Mouse (Mus musculus) cerebellum, adult 2 months (tissue): Measurements from ENCODE around the gene Lyg1. TPM values are rescaled to one million over a fixed set of nuclear protein-coding genes. Genes with fewer than 3 reads are reported as not detected.

ENCODE experiments used
- DNase-seq, 2 experiments: peaks; one replicate each; pipeline ENCODE4 v3.0.0; 2021
- H3K27ac ChIP-seq: fragments of 200-500 bp; 2 replicates; pipeline ENCODE4 v1.5.1; 2012; ENCODE audit warnings: low read length, control low read depth, inconsistent platforms; ENCODE audit not compliant: insufficient read depth
- H3K27me3 ChIP-seq: fragments of 200-500 bp; 2 replicates; pipeline ENCODE4 v1.6.1; 2012; ENCODE audit warnings: inconsistent platforms, mild to moderate bottlenecking, low read length, moderate library complexity; ENCODE audit not compliant: control insufficient read depth, insufficient read depth
- H3K4me1 ChIP-seq: fragments of 200-500 bp; 2 replicates; pipeline ENCODE4 v1.6.1; 2011; ENCODE audit warnings: low read length; ENCODE audit not compliant: control insufficient read depth, insufficient read depth
- H3K4me3 ChIP-seq: fragments of 200-500 bp; replicated peaks from 2 replicates; pipeline ENCODE3; 2011; ENCODE audit warnings: mild to moderate bottlenecking, low read depth, low read length, control low read depth; ENCODE audit not compliant: insufficient read depth
- CTCF ChIP-seq: fragments of 200-500 bp; IDR thresholded peaks from 2 replicates; pipeline ENCODE4 v1.5.1; 2011; ENCODE audit warnings: low read depth, mild to moderate bottlenecking, control low read depth, low read length, moderate library complexity, borderline replicate concordance; ENCODE audit not compliant: insufficient read depth
- POLR2A ChIP-seq: fragments of 200-500 bp; IDR thresholded peaks from 2 replicates; pipeline ENCODE4 v1.6.1; 2011; ENCODE audit warnings: low read length, control low read depth, borderline replicate concordance; ENCODE audit not compliant: insufficient read depth
- WGBS: fragments of 180-500 bp; shearing (Covaris S2); methylation state at CpG from one replicate; pipeline ENCODE4 v1.1.7; 2018; 5-methylcytosine and 5-hydroxymethylcytosine counted together
- polyA plus RNA-seq: library from polyadenylated mRNA; depleted of rRNA; stranded (reverse); fragments of >200 nt; gene quantifications from 2 replicates; pipeline ENCODE4 v1.2.3, GENCODE M21; 2012

Gene Lyg1
- polyA plus RNA-seq, 1 experiment = not detected

DNA sequence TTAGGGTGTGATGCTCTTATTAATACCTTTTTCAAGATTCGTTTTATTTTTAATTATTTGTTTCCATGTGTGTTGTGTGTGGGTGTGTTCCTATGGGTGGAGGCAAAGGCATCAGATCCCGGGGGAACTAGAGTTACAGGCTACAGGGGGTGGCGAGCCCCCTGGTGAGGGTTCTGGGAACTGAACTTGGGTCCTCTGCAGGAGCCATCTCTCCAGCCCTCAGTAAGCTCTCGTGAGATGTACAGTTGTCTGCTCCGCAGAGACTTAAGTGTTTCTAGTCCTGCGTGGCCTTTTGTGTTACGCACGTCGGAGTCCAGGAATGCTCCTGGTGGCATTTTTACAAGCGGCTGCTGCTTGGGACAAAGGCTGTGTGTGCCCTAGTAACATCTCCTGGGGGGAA, 8.0 kb upstream of the Lyg1 start:
- 46% methylated on average over 10 of the region's 10 CpGs for WGBS
- no peaks in the 10 kb centered on the region for H3K27me3 ChIP-seq
- no peak overlapping the region for H3K27ac ChIP-seq
- no peak overlapping the region for H3K4me3 ChIP-seq
- no peaks in the 10 kb centered on the region for H3K4me1 ChIP-seq
- DNase-seq = no peak
- TF ChIP-seq POLR2A = no peak
- no peak for TF ChIP-seq CTCF

DNA sequence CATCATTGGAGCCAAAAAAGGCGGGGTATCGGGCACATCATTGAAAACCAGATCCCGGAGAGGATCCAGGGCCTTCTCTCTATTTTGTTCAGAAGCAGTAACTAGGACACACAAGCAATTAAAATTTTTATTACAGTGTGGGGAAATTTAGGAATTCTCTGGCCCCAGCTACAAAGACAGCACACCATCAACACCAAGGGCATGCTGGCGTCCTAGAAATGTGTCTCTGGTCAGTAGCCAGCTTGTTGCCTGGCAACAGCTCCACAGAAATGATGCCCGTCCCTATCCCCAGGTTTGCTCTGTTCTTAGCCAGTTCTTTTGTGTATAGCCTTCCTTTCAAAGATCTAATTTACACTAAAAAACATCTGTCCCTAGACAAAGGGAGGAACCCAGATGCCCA, 1.9 kb upstream of the Lyg1 start:
- DNase-seq = peak; percentile 15 to 41
- WGBS = 15% methylated on average over 5 of the region's 5 CpGs
- H3K27ac ChIP-seq = no peak overlapping the region
- no peak overlapping the region for H3K4me3 ChIP-seq
- no peaks in the 10 kb centered on the region for H3K27me3 ChIP-seq
- TF ChIP-seq POLR2A = no peak
- no peak for TF ChIP-seq CTCF
- no peaks in the 10 kb centered on the region for H3K4me1 ChIP-seq

DNA sequence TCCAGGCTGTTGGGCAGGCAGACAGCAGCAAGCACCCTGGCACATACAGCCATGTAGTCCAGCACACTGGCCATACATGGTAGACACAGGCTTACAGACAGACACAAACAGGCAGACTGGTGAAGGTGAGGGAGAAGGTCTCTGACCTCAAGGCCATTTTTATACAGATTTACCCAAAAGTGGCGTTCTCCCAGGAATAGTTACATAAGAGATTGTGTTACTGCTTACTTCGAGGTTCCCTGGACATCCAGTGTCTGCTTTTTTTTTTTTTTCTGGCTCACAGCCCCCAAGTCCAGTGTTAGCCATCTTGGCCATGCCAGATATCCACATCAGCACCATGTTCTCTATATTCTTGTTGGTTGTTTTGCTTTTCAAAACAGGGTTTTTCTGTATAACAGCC, 957 bp upstream of the Lyg1 start:
- TF ChIP-seq CTCF (no peak), POLR2A (no peak)
- no peaks in the 10 kb centered on the region for H3K27me3 ChIP-seq
- no peak overlapping the region for H3K27ac ChIP-seq
- H3K4me1 ChIP-seq = no peaks in the 10 kb centered on the region
- H3K4me3 ChIP-seq = no peak overlapping the region
- DNase-seq = no peak
- WGBS = 75% methylated on average over 2 of the region's 2 CpGs

DNA sequence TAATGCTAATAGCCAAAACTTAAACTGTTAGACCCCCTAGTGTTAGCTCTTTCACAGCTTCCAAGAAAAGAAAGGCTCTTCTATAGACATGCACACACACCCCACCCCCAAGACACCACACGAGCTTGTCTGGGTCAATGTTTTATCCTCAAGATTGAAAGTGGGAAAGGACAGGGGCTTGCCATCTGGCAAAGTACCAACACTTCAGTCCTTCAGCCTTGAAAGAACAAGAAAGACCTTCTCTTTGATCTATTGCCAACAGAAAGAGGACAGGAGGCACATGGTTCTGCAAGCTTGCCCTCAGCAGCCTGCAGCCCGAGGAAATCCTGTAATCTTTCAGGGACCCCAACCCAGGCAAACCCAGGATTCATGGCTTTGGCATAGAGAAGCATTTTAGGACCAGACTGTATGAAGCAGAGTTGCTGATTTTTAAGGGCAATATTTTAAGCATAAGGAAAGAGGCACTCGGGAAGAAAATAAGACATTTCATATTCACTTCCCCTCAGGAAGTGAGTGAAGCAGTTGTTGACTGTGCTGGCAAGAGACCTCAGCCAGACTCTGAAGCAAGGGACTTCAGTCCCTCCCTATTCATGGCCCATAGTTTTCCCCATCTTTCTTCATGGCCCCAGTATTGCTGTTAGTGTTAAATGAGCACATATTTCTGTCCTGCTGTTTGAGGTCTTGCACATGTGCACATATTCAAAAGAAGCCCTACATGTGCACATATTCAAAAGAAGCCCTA, 698 bp downstream of the Lyg1 start:
- Histone ChIP-seq H3K4me3 (no peak overlapping the region), H3K27me3 (no peaks in the 10 kb centered on the region), H3K4me1 (no peaks in the 10 kb centered on the region), H3K27ac (no peak overlapping the region)
- 6% methylated on average over 3 of the region's 3 CpGs for WGBS
- no peak for DNase-seq
- TF ChIP-seq CTCF (no peak), POLR2A (no peak)

DNA sequence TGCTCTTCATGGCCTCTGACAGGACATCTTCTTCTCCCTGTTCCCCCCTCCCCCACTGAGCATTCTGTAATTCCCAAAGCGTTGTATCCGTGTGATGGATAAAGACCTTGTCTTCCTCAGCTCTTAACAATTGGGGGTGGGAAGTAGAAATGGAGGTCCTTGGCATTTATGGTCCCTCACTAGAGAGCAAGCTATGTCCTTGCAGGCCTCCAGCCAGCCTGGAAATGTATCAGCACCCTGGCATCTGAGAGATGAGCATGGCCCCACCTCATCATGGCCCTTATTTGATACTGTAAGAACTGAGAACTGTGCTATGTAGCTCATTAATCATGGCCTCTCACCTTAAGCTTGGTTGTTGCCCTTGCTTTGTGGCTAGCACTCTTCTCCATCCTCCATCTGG, 2.3 kb downstream of the Lyg1 start:
- Histone ChIP-seq H3K4me3 (no peak overlapping the region), H3K27me3 (no peaks in the 10 kb centered on the region), H3K4me1 (no peaks in the 10 kb centered on the region), H3K27ac (no peak overlapping the region)
- DNase-seq = no peak
- WGBS = 74% methylated on average over 2 of the region's 2 CpGs
- TF ChIP-seq POLR2A (no peak), CTCF (no peak)

DNA sequence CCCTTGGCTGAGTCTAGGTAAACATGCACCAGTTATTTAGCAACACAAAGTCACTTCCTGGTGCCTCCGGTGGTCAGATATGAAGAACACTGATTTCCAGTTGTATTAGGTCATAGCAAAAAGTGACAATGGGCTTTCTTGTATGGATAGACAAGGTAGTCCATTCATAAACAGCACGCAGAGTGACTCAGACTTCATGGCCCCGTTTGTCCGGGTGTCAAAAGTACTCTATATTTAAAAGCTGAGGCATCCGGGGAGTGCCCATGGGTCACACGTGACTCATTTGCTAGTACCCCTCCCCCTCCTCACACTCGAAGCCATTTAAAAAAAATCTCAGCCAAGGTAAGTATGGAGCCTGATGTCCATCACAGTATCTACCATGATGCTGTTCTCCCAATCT, 2.8 kb downstream of the Lyg1 start:
- no peaks in the 10 kb centered on the region for H3K27me3 ChIP-seq
- no peak for DNase-seq
- WGBS = 82% methylated on average over 7 of the region's 7 CpGs
- H3K27ac ChIP-seq = no peak overlapping the region
- TF ChIP-seq CTCF (no peak), POLR2A (no peak)
- H3K4me3 ChIP-seq = no peak overlapping the region
- no peaks in the 10 kb centered on the region for H3K4me1 ChIP-seq

DNA sequence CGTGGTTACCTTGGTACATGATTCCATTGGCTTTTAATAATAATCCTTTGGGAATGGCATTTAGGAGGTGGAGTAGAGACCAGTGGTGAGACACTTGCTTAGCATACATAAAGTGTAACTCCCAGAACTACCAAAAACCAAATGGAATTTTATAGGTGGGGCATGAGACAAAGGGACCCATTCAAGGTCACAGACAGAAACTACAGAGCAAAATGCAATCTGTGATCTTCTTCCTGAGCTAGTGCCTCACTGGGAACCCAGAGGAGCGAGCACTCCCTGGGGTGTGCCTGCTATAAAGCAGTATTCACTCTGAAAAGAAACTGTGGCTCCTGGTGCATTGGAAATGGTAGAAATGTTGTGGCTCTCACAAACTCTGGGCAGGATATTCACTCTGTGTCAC, 8.7 kb downstream of the Lyg1 start:
- H3K4me1 ChIP-seq = no peaks in the 10 kb centered on the region
- TF ChIP-seq CTCF (no peak), POLR2A (no peak)
- no peaks in the 10 kb centered on the region for H3K27me3 ChIP-seq
- 83% methylated on average over 2 of the region's 2 CpGs for WGBS
- no peak overlapping the region for H3K27ac ChIP-seq
- no peak for DNase-seq
- H3K4me3 ChIP-seq = no peak overlapping the region

DNA sequence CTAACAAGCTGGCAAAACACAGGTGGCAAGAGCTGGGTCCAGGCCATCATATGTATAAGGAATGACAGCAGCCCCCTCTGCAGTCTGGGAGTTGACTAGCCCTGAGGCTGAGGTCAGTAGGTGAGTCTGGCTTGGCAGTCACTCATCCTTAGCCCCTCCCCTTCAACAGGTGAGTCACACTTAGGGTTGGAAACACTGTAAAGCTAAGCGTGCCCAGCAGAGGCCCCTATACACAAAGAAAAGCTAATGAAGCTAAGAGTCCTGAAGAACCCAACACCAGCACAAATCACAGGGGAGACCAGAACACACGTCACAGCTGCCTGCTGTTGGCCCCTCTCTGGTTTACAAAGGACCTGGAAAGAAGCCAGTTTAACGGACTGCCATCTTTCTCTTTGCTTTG, 25.8 kb downstream of the Lyg1 start:
- Histone ChIP-seq H3K4me1 (no peaks in the 10 kb centered on the region), H3K27ac (no peak overlapping the region), H3K4me3 (no peak overlapping the region), H3K27me3 (no peaks in the 10 kb centered on the region)
- TF ChIP-seq CTCF = no peak
- no peak for TF ChIP-seq POLR2A
- WGBS = 6% methylated on average over 3 of the region's 3 CpGs
- no peak for DNase-seq
